Mouse (Mus musculus) heart, embryonic 10.5 days (tissue): Measurements from ENCODE around the gene Mthfr. TPM values are rescaled to one million over a fixed set of nuclear protein-coding genes. Genes with fewer than 3 reads are reported as not detected.

Source experiments
- DNase-seq: peaks from one replicate; pipeline ENCODE4 v3.0.0-alpha.2; 2017; ENCODE audit warnings: low spot score
- H3K27ac ChIP-seq: fragments of 300-500 bp; sonication (generic); 2 replicates; pipeline ENCODE4 v1.5.1; 2016; ENCODE audit warnings: mild to moderate bottlenecking
- H3K27me3 ChIP-seq: fragments of 300-500 bp; sonication (generic); 2 replicates; pipeline ENCODE4 v1.6.1; 2016; ENCODE audit warnings: mild to moderate bottlenecking; ENCODE audit not compliant: poor library complexity, insufficient read depth, severe bottlenecking
- H3K36me3 ChIP-seq: fragments of 300-500 bp; sonication (generic); 2 replicates; pipeline ENCODE4 v1.6.1; 2016; ENCODE audit warnings: mild to moderate bottlenecking, moderate library complexity
- H3K4me1 ChIP-seq: fragments of 300-500 bp; sonication (generic); 2 replicates; pipeline ENCODE4 v1.6.1; 2016; ENCODE audit warnings: mild to moderate bottlenecking
- H3K4me3 ChIP-seq: fragments of 300-500 bp; sonication (generic); 2 replicates; pipeline ENCODE4 v1.5.1; 2016; ENCODE audit warnings: mild to moderate bottlenecking, moderate library complexity
- H3K9me3 ChIP-seq: fragments of 300-500 bp; sonication (generic); 2 replicates; pipeline ENCODE4 v1.6.1; 2016; ENCODE audit warnings: mild to moderate bottlenecking, moderate library complexity
- WGBS: fragments of 180-500 bp; shearing (Covaris S2); methylation state at CpG from one replicate; pipeline ENCODE4 v1.1.7; 2016; 5-methylcytosine and 5-hydroxymethylcytosine counted together
- polyA plus RNA-seq: library from polyadenylated mRNA; unstranded; fragments of >200 nt; fragmentation: Nextera tagmentation; extraction: Ambion mirVana; gene quantifications from 2 replicates; pipeline ENCODE4 v1.2.1, GENCODE M21; 2016

The Mthfr gene
- polyA plus RNA-seq, 1 experiment from 2014 or later = 15.6 TPM

DNA sequence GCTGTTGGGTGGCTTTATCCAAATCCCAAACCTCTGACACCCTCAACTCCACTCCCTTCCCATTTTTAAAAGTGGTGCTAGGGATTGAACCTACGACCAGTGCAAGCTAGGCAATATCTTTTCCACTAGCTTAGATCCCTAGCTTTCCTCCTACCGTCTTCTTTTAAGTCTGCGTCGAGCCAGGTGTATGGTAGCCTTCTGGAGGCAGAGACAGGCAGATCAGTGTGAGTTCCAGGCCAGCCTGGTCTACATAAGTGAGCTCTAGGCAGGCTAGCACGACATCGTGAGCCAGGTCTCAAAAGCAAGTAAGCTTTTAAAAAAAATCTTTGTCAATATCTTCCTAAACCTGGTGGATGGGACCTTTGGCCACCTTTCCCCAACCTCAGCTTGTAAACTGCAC, 37.0 kb downstream of the Mthfr start:
- H3K36me3 ChIP-seq = peaks cover 18% of the 10 kb centered on the region
- H3K9me3 ChIP-seq = no peaks in the 10 kb centered on the region
- H3K27ac ChIP-seq = 0 out of 2 replicates have a peak overlapping the region, but pooled peaks have one; percentile 42
- peaks cover 3% of the 10 kb centered on the region; the same call in 1 of the 2 replicates for H3K27me3 ChIP-seq
- 90% methylated on average over 6 of the region's 6 CpGs for WGBS
- H3K4me3 ChIP-seq = no peak overlapping the region
- H3K4me1 ChIP-seq = peaks cover 12% of the 10 kb centered on the region; the same call in 1 of the 2 replicates
- DNase-seq = no peak

DNA sequence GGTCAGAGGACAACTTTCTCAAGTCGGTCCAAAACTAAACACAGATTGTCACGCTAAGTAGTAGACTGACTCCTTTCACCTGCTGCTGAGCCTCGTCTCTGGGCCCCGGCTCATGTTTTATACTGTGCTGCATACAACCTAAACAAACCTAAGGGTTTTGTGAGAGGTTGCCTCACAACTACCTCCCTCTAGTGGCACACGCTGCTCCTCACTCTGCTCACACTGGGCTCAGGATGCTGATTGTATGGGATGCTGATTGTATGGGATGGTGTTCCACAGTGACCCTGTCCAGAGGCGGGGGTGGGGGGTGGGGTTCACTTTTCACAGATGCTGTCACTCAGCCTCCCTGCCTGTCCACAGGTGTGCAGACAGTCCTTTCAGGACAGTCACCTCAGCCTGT, 40.3 kb downstream of the Mthfr start:
- no peak overlapping the region for H3K4me3 ChIP-seq
- H3K36me3 ChIP-seq = peaks cover 29% of the 10 kb centered on the region
- no peaks in the 10 kb centered on the region; the same call in 1 of the 2 replicates for H3K27me3 ChIP-seq
- H3K9me3 ChIP-seq = no peaks in the 10 kb centered on the region
- peaks cover 26% of the 10 kb centered on the region for H3K4me1 ChIP-seq
- no peak overlapping the region for H3K27ac ChIP-seq
- WGBS = 76% methylated on average over 6 of the region's 6 CpGs
- no peak for DNase-seq

DNA sequence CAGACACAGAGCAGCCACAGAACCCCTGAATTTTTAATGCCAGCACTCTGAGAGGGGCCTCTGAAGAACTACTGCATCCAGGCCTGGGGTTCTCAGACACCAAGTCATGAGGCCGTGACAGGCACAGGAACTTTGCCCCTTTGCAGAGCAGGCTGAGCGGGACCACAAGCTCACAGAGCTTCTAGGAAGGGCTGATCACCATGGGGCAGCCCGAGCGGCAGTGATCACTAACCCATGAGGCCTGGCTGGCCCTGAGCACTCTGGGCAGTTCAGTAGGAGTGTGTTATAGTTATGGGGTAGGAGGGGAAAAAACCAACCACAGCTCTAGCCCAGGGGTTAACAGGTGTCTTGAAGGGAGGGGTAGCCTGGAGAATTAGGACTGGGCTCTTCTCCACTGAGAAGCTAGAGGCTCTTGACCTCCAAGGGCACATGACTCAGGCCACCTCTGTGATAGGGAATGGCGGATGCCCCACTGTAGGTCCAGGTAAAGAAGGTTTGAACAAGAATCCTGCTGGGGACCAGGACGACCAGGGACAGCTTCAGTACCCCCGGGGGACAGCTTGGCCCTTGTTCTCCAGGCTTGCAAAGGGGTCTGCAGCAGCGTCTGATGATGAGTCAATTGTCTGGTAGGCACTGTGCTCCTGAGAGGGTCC, 41.2 kb downstream of the Mthfr start:
- Histone ChIP-seq H3K27me3 (no peaks in the 10 kb centered on the region; the same call in 1 of the 2 replicates), H3K36me3 (peaks cover 29% of the 10 kb centered on the region), H3K9me3 (no peaks in the 10 kb centered on the region), H3K4me3 (no peak overlapping the region), H3K4me1 (peaks cover 29% of the 10 kb centered on the region), H3K27ac (no peak overlapping the region)
- 82% methylated on average over 8 of the region's 8 CpGs for WGBS
- DNase-seq = no peak

DNA sequence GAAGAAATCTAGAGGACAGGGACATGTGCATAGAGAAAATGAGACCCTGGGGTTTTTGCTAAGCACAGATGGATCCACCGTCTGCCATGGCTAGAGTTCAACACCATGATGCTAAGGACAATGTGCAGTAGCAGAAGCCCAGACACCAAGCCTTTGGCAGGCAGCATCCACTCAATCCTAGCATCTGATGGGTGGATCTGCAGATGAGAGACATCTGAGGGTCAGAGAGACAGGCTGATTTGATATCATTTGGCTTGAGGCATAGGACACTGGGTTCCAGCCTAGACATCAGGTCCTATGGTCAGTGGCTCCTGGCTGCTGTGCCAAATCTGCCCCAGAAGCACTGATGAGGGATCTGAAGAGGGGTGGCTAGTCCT, 41.7 kb downstream of the Mthfr start:
- Histone ChIP-seq H3K27ac (no peak overlapping the region), H3K9me3 (no peaks in the 10 kb centered on the region), H3K27me3 (no peaks in the 10 kb centered on the region; the same call in 1 of the 2 replicates), H3K4me1 (peaks cover 34% of the 10 kb centered on the region), H3K4me3 (no peak overlapping the region), H3K36me3 (peaks cover 29% of the 10 kb centered on the region)
- 90% methylated on average over 1 of the region's 1 CpGs for WGBS
- no peak for DNase-seq

DNA sequence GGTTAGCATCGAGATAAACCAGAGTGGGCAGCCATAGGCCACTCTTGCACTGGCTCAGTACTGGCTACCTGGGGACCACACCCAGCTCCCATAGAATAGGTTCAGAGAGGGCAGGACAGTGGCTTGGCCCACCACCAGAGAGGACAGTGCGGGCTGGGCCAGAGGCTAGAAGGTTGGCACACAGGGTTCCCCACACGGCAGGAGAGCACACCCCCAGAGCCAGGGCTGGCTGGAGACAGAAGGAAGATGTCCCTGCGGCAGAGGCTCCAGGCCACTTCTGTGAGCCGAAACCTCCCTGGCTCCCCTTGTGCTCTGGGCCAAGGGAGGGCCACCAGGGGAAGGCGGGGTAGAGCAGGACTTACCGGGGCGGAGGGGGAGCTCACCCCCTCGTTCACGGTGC, 42.3 kb downstream of the Mthfr start:
- no peak for DNase-seq
- Histone ChIP-seq H3K4me3 (no peak overlapping the region), H3K27ac (no peak overlapping the region), H3K4me1 (peaks cover 38% of the 10 kb centered on the region), H3K36me3 (peaks cover 29% of the 10 kb centered on the region), H3K27me3 (no peaks in the 10 kb centered on the region), H3K9me3 (no peaks in the 10 kb centered on the region)
- 85% methylated on average over 10 of the region's 10 CpGs for WGBS

DNA sequence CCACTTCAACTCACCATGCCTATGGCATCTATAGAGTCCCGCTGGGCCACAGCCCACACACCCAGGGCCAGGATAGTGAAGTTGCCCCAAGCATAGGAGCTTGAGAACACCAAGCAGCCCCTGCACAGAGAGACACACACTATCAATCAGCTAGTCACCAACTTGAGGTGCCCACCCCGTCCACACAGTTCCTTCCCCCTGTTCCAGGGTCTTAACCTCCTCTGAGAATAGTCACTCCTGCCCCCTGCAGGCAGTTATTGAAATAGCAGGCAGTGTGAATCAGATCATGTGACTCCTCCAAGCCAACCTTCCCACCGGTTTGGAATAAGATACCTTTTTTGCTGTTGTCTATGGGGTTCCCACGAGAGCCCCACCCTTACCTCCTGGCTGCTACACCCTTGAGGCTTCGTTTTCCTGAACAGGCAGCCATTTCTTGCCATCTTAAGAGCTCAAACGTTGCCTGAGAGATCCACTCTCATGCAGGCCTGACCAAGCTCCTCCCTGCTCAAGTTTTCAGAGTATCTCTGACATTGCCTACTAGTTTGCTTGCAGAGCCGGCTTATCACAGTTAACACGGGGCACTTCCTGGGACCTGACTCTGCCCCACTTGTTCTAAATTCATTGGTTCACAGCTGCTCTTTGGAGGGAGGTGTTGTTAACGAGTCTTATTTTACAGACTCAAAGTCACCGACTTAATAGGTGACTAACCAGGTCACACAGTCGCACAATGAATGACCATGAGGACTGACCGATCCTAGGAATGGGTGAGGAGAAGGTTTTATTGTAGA, 43.6 kb downstream of the Mthfr start:
- no peak overlapping the region for H3K4me3 ChIP-seq
- no peaks in the 10 kb centered on the region for H3K27me3 ChIP-seq
- H3K9me3 ChIP-seq = no peaks in the 10 kb centered on the region
- H3K36me3 ChIP-seq = peaks cover 29% of the 10 kb centered on the region
- DNase-seq = peak; percentile 86
- H3K27ac ChIP-seq = peak overlapping the region; percentile 8; the same call in 1 of the 2 replicates
- H3K4me1 ChIP-seq = peaks cover 51% of the 10 kb centered on the region
- 46% methylated on average over 12 of the region's 12 CpGs for WGBS

DNA sequence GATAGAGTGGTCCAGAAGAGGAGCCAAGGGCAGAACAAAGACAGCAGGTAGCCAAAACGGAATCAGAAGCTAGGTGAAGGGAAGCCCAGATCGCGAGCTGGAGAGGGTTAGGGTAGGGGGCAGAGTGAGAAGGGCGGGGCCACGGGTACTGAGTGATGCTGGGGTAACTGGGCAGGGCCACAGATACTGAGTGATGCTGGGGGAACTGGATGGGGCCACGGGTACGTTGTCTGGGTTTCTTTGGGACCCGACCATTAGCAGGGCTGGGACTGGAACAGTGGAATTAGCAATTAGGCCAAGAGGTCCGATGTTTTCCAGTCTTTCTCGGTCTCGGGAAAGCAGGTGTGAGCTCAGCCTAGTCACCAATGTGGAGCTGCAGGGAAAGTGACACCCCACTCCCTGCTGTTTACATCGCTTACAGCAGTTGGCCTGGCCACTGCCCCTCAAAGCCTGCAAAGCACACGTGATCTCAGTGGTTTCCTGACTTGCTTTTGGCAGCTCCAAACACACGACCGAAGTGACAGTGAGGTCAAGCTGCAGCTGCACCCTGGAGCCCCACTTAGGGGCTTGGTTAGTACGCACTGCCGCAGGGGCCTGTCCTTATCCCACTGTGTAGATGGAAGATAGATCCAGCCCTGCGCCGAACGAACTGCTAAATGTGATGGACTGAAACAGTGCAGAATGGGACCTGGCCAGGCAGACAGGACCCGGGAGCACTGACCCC, 44.5 kb downstream of the Mthfr start:
- peak overlapping the region; percentile 19 for H3K4me3 ChIP-seq
- H3K9me3 ChIP-seq = no peaks in the 10 kb centered on the region
- peak overlapping the region; percentile 74 for H3K27ac ChIP-seq
- DNase-seq = no peak
- peaks cover 57% of the 10 kb centered on the region for H3K4me1 ChIP-seq
- H3K36me3 ChIP-seq = peaks cover 28% of the 10 kb centered on the region
- 45% methylated on average over 21 of the region's 21 CpGs for WGBS
- no peaks in the 10 kb centered on the region for H3K27me3 ChIP-seq

DNA sequence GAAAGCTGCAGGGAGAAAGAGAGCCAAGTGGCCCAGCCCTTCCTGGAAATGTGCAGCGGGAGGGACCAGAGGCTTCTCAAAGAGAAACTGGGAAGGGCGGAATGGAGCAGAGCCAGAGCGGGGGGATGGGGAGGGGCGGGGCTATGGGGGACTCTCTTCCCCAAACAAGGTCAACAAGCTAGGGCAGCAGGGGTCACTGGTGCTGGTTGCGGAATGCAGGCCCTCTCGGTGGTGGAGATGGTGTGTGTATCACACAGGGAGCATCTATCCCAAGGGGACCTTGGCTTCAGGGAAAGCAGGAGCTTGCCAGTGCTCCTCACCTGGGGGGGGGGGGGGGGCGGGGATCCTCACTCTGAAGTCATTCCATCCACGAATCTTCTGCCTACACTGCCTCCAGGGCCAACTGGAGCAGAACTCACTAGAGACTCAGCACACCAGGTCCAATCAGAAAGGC, 45.4 kb downstream of the Mthfr start:
- no peak for DNase-seq
- Histone ChIP-seq H3K27ac (peak overlapping the region; percentile 74), H3K4me1 (peaks cover 57% of the 10 kb centered on the region), H3K27me3 (no peaks in the 10 kb centered on the region), H3K9me3 (no peaks in the 10 kb centered on the region), H3K36me3 (peaks cover 28% of the 10 kb centered on the region), H3K4me3 (peak overlapping the region; percentile 19)
- WGBS = 8% methylated on average over 8 of the region's 8 CpGs

DNA sequence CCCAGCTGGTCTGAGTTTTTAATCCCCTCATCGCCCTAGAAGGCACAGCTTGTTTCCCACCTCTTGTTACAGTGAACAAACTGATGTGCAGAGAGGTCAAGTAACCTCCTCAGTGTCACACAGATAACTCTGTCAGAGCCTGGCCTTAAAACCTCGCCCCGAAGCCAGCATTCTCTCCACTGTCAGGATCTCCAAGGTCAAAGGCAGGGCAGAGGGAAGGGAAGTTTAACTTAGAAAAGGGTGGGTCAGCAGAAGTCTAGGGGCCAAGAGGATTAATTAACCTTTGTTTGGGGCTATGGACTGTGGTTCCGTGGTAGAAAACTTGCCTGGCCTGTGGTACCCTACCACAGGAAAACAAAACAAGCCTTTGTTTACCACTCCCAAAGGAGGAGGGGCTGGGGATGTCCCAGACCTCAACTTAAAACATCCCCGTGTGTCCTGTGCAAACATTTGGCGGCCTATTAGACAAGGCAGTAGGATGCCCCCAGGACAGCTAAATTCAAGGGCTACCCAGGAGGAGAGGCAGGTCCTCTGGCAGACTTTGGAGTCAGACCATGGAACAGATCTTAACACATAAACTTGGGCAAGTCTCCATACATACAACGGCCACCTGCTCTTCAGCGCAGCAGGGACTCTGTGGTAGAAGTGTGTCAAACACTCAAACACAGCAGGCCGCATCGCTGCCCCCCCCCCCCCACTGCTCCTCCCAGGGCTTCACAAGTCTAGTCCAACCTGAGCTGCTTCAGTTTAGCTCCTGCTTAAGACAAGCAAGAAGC, 46.4 kb downstream of the Mthfr start:
- no peak for DNase-seq
- Histone ChIP-seq H3K4me1 (peaks cover 57% of the 10 kb centered on the region), H3K4me3 (no peak overlapping the region), H3K27me3 (no peaks in the 10 kb centered on the region), H3K36me3 (peaks cover 17% of the 10 kb centered on the region), H3K27ac (peak overlapping the region; percentile 94), H3K9me3 (no peaks in the 10 kb centered on the region)
- WGBS = 37% methylated on average over 10 of the region's 10 CpGs

DNA sequence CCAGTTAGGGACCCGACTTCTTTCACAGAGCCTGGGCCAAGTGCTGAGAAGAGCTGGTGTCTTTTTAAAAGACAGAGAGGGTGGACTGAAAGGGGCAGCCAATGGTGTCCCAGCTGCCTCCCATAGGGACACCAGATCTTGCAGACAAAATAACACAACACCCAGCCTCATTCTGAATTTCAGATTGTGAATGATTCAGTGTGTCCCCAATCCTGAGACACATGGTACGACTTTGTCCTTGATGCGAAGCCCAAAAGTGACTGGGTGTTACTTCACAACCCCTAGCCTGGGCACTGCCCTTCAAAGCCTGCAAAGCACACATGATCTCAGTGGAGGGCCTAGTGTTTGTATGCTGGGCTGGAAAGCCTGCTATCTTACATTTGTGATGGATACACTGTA, 47.0 kb downstream of the Mthfr start:
- no peaks in the 10 kb centered on the region for H3K27me3 ChIP-seq
- no peak overlapping the region for H3K4me3 ChIP-seq
- H3K36me3 ChIP-seq = peaks cover 11% of the 10 kb centered on the region
- peaks cover 57% of the 10 kb centered on the region for H3K4me1 ChIP-seq
- 65% methylated on average over 3 of the region's 3 CpGs for WGBS
- peak overlapping the region; percentile 94 for H3K27ac ChIP-seq
- no peaks in the 10 kb centered on the region for H3K9me3 ChIP-seq
- no peak for DNase-seq

DNA sequence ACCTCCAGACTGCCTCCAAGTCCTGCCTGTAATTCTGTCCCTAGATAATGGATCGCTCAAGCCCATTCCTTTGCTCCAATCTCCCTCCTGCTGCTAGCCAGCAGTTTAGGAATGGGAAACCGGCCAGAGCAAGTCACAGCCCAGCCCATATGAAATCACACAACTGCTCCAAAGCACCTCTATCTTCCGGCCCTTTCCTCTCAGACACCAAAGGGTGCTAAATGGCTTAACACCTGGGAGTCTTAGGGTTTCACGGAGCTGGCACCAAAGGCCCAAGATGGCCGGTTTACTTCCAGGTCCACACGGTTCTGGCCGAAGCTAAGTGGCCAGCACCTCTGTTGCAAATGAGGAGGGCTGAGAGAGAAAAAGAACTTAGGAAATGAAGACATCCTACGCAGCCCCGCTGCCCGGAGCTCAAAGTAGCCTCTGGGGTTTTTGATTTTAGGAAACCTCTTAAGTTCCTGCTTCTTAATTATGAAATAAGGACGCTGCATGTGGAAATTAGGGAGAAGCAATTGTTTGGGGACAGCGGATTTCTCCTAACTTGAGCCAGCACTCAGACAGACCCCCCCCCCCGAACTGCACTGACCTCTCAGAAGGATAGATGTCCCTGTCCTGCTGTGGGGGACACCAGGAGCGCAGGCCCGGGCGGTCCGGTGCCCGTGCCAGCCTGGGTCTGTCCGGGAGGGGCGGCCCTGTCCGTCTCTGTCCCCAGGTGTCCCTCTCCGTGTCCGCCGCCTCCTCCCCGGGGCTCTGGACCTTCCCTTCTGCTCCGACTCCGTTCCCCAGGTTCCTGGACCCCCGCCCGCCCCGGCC, 48.4 kb downstream of the Mthfr start:
- Histone ChIP-seq H3K4me3 (peak overlapping the region; percentile 88), H3K27me3 (no peaks in the 10 kb centered on the region), H3K4me1 (peaks cover 55% of the 10 kb centered on the region), H3K36me3 (no peaks in the 10 kb centered on the region), H3K27ac (peak overlapping the region; percentile 94), H3K9me3 (no peaks in the 10 kb centered on the region)
- DNase-seq = no peak
- 2% methylated on average over 30 of the region's 30 CpGs for WGBS
